6 mouse cellular contexts compared by ENCODE assay signal in the genomic region with DNA sequence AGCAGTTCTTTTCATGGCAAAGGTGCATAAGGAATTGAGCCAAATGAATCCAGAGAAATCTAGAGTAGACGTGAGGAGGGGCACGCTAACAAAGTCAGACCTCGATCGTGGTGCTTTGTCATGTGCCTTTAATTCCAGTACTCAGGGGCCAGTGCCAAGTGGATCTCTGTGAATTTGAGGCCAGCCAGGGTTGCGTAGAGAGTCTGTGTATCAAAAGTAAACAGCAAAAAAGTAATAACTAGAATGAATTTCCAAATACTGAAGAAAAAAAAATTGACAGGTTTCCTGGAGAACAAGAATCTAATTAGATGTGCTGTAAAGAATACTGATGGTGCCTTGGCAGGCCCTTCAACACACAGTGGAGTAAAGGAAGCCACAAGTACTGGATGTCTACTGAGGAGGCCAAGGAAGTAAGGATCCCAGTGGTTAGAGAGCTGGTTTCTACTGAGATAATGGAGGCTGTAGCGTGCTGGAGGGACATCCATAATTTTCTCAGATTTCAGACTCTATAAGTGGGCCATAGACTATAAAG.
"Had no signal": no experiment of that assay in that cellular context is flagged by ENCODE, and none has a peak within 500 bp of the region (broad histone marks: within the 10 kb centered on the region; RNA-seq: fewer than 3 reads in every experiment).

No protein-coding gene starts in this region.

- DNase-seq: liver, postnatal 0 days; lung, embryonic 14.5 days; right cerebral cortex, postnatal 14 days; thymus, adult 2 months; thymus, postnatal 25 days; thymus, postnatal 4 days had no signal
